Mouse (Mus musculus): ENCODE measurements around the gene Znrf4.

DNA sequence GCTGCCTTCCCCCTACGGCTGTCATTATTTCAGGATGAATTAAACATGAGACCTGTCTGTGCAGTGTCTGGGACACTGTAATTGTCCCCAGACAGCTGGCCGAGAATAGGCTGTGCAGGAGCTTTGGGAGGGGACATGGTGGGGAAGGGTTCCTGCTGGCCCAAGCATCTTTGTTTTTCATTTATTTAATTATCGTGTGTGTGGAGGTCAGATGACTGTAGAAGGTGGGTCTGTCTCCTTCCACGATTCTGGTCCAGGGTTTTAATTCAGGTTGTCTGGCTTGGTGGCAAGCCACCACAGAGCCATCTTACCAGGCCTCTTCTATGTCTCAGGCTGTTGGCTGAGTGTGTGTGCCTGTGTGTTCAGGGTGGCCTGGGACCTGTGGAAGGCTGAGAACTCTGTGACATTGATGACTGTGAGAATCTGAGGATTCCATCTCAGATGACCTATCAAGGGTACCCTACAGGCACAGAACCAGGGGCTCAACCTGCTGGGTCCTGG is 36.4 kb upstream of the Znrf4 start:
- TF ChIP-seq CTCF (IDR thresholded peaks at IDR 0.05; ENCODE audit: borderline replicate concordance, control insufficient read depth, extremely low read depth, insufficient read depth, low read length, poor library complexity) (no peak), POLR2A (IDR thresholded peaks at IDR 0.05; ENCODE audit: control insufficient read depth, extremely low read depth, insufficient read depth, low read length, poor library complexity) (no peak)

All from thymus, adult 2 months (tissue).